Mouse (Mus musculus) brain, adult 2 months (tissue): ENCODE measurements around the gene Stt3a.
A peak's percentile ranks its signal among the peaks of the same experiment; 100 is the strongest.

Experiments used
- DNase-seq: peaks from one replicate; pipeline ENCODE4 v3.0.0; 2011; ENCODE audit warnings: low read depth, low spot score

Gene Stt3a

DNA sequence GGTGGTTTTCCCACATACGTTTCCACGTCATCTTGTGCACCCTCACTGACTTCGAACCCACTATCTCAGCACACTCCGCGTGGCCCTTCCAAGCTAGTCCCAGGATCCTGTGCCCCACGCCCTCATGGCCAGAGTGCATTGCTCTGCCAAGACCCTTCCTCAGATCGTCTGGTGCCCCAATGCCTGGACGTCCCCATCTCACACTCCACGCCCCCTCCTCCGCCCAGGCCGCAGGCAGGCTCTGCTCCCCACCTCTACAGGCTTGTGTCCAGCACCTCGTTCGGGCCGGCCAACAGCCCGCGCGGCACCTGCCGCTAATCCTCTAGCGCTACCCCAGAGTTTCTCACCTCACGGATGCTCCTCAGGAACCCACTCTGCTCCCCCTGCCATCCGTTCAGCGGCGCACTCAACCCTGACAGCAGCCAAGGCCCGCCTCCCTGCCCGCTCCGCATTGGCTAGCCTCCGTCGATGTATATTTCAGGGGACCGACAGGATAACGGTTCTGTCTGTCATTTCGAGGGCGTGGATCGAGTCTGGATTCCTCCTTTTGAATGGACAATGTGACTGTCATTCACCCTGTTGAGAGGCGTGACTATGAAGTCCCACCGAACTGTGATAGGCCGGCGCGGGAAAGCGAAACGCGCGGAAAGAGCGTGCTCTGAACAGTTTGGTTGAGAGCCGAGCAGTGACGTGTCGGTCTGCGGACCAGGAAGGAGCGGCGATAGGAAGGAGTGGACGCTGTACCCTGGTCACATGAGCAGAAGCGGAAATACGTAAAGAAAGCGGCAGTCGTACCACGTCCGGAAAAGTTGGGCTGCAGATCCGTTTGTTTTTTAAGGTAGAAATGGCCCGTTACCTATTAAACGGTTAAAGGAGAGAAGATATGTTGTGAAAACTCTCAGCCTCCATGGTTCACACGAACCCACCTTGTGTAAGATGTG is at the start of gene Stt3a:
Gene Stt3a (minus strand): TSS at position 477 of the 941 bp plus-strand sequence.
- DNase-seq, result peak; percentile 100

DNA sequence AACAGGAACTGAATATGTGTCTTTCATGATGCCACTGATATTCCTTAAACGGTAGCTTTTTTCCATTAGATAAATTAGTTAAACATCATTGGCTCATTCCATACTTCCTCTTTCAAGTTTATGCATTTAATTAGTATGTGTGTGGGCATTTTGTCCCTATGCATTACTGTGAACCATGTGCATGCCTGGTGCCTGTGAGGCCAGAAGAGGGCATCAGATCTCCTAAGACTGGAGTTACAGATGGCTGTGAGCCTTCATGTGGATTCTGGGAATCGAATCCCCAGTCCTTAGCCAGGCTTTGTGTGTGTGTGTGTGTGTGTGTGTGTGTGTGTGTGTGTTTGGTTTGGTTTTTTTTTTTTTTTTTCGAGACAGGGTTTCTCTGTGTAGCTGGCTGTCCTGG is 47.0 kb upstream of the Stt3a start:
- DNase-seq, result no peak

DNA sequence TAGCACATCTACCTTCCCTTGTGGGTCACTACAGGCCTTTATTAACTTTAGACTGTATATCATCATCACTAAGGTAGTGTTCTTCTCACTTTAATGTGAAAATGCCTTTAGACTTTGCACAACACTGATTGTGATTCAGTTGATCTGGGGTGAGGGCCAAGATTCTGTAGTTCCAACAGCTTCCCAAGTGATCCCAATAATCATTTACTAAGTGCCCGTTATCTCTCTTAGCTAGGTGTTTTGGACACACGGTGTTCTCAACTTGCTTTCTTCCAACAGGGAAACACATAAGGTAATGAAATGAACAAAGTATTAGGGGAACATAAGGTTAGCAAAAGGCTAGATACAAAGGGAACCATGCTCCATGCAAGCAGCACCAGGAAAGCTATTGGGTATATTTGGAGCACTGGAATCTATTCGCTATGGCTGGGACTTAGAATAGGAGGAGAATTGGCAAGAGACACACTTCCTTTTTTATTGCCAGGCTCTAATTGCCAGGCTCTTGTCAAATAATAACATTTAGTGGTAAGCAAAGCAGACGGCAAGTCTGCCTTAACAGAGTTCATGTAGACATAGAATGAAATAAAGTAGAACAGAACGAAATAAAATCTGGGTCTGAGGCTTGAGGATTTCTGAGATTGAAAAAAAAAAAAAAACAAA is 40.8 kb upstream of the Stt3a start:
- peak; percentile 36 for DNase-seq

DNA sequence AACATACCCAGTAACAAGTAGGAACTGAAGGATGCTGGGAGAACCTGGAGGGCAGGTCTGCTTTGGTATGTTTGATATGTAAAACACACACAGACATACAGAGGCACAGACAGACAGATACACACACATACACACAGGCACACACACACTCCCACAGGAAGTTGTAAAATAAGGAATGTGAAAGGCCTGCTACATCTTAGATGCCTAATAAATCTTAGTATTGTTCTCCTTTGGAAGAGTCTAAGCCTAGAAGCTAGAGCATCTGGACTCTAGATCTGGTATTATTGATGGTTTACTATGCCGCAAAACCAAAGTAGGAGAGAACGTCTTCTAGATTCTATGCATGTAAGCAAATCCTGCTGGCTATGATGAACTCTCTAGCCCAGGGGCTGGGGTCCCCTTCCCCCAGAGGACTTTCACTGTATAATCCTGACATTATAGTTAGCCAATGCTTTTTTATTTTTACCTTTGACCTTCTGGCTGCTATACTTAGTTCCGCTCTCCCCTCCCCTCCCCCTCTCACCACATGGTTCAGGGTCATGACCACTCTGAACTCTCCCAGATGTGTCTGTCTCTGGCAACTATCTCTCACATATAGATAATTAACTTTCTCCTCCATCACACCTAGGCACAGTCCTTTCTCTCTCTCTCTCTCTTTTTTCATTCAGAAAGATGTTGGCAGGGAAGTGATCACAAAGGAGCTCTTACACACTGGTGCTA is 37.9 kb upstream of the Stt3a start:
- DNase-seq, result no peak

DNA sequence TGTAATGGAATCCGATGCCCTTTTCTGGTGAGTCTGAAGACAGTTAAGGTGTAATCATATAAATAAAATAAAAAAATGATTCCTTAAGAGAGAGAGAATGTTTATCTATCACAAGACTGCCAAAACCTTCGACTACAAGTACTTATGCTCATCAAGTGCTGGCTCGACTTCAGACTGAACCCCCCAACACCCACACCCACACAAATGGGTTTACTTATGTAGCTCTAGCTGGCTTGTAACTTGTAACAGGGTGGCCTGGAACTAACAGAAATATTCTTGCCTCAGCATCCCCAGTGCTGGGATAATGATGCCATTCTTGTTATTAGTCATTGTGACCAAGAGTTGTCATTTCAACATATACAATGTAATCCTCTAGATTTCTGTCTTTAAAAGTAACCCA is 36.4 kb upstream of the Stt3a start:
- no peak for DNase-seq

DNA sequence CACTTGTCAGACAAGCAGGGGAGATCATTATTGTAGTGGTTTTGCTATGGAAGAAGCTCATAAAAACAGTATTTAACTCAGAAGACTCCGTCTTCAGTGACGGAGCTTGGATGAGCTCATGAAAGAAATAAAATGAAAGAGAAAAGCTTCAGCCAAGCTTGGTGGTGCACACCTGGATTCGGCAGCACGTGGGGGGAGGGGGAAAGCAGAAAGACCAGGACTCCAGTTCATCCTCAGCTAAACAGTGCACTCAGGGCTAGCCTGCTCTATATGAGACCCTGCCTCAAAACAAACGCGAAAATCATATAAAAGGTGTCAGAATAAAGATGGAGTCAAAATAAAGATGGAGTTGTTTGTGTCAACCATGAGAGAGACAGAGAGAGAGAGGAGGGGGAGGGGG is 35.9 kb upstream of the Stt3a start:
- DNase-seq, result no peak

DNA sequence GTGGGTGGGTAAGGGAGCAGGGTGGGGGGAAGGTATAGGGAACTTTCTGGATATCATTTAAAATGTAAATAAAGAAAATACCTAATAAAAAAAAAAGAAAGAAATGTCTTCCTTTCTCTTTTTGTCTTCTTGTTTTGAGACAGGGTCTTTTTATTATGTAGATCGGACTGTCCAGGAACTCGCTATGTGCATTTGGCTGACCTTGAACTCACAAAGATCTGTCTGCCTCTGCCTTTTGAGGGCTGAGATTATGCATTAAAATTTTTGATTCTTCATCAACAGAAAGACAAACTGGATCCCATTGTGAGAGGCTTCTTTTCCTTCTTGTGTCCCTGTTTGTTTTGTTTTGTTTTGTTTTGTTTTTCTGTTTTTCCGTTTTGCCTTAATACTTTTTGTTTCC is 35.5 kb upstream of the Stt3a start:
- no peak for DNase-seq

DNA sequence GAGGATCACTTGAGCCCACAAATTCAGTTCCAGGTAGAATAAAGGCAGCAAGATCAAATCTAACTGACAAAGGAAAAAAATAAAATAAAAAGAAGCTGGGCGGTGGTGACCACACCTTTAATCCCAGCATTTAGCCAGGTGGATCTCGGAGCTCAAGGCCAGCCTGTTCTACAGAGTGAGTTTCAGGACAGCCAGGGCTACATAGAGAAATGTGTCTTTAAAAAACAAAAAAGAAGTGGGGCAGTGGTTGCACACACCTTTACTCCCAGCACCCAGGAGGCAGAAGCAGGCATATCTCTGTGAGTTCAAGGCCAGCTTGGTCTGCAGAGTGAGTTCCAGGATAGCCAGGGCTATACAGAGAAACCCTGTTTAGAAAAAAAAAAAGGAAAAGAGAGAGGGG is 34.5 kb upstream of the Stt3a start:
- no peak for DNase-seq

DNA sequence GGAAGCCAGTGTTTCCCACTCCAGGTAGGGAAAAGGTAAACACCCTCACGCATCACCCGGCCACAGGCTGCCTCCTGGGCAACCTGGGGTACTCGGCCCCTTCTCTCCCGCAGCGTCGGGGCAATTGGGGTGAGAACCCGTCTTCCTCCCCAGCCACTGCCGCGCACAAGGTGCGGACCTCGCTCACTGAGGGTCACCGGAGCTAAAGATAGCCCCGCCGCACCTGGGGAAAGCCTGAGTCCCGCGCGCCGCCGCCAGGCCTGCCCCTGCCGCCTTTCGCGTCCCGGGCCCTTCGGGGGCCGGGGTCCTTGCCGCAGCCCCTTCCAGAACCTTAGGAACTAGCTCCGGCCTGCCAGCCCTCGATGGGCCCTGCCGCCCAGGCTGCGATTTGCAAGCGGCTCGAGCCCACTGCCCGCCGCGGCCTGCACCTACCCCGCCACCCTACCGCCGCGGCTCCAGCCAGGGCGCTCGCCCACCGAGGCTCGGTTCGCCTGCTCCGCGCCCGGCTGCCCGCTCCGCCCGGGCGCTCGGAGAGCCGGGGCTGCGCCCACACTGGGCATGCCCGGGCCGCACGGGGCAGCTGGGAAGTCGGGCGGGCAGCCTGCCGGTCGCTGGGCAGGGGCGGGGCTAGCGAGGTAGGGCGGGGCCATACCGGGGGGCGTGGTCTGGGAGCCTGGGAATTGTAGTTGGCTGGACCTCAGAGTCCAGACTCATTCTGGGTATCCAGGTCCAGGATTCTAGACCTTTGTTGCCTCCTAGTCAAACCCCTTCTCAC is 29.5 kb upstream of the Stt3a start, which contains the start of gene Ei24:
Gene Ei24 (minus strand): TSS at position 613 of the 775 bp plus-strand sequence.
- DNase-seq, result peak; percentile 94

DNA sequence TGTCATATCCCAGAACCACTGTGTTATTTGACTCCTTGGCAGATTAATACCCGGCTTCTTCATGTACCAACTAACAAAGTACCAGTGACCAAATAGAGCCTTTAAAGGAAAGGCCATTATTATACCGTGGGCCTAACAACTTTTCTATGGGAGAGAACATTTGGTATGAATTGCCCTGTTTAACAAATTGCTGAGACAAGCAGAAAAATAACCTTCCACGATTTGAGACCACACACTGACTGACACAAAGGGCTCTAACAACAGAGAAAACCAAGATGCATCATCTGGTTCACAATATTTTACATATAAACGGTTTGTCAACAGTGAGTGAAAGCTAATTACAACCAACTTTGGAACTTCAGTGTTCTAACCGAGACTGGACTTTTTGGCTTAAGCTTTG is 28.7 kb upstream of the Stt3a start:
- no peak for DNase-seq

DNA sequence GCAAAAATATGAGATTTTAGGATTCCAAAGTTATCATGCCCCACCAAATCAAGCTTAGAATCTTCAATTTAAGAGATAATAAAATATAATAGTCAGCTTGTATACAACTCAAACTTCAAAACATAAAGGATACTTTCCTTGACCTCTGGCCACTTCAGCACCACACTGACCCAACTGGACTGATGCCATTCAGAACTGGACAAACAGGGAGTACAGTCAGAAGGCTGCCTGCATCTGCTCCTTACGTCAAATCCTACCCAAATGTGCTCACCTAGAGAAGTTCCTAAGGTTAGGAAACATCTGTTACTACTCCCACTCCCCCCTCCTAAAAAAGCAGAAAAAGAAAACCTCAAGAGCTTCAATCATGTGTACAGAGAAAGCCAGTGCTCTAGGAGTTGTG is 28.1 kb upstream of the Stt3a start:
- no peak for DNase-seq

DNA sequence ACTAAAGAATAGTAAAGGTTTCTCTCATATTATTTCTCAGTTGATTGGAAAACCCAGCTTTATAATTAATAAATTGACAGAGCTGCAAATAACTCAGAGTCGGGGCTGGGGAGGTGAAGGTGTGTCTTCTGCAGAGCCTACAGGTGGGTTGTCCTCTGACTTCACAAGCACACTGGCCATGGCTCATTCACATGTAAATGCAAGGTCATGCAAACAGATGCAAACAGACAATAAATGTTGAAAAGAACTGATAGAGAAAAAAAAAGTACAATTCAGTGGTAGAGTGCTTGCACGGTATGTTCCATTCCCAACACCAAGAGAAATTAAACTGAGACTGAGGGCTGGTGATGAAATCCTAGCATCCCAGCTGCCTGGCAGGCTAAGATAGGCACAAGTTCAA is 27.0 kb upstream of the Stt3a start:
- DNase-seq, result no peak

DNA sequence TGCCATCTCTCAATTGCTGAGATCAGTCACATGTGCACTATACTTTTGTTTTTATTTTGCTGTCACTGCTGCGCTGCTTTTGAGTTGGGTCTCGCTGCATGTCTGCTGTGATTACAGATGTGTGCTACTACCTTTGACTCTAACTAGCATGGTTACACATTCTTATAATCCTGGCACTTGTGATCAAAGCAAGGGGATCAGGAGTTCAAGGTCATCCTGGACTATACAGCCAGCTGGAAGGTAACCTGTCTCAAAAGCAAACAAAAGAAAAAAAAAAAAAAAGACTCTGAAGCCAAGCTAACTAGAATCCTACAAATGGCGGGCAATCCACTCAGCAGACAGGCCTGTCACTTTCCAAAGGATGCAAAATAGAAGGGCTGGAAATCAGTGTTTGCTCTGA is 24.7 kb upstream of the Stt3a start:
- DNase-seq, result no peak

DNA sequence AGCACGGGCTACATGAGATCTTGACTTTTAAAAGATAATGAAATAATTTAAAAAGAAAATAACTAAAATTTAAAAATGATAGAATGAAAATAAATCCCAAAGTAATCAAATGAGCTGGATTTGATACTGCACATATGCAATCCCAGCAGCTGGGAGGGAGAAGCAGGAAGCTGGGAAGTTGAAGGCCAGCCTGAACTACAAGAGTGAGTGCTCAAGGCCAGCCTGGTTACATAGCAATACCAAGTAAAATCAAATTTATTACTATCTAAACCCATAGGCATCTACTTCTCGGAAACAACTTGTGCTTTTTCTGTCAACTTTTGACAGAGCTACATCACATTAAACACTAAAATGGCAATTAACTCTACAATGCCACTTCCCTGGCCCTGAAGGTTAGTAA is 16.4 kb upstream of the Stt3a start:
- DNase-seq, result no peak

DNA sequence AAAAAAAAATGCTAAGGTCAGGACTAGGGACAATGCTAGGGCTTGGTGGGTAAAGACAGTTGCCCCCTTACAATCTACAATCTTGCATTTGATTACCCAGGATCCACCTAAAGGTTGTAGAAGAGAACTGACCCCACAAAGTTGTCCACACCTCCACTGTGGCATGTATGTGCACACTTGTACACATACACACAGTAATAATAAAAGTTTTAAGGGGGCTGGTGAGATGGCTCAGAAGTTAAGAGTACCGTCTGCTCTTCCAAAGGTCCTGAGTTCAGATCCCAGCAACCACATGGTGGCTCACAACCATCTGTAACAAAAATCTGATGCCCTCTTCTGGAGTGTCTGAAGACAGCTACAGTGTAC is 1.6 kb upstream of the Stt3a start:
- no peak for DNase-seq

DNA sequence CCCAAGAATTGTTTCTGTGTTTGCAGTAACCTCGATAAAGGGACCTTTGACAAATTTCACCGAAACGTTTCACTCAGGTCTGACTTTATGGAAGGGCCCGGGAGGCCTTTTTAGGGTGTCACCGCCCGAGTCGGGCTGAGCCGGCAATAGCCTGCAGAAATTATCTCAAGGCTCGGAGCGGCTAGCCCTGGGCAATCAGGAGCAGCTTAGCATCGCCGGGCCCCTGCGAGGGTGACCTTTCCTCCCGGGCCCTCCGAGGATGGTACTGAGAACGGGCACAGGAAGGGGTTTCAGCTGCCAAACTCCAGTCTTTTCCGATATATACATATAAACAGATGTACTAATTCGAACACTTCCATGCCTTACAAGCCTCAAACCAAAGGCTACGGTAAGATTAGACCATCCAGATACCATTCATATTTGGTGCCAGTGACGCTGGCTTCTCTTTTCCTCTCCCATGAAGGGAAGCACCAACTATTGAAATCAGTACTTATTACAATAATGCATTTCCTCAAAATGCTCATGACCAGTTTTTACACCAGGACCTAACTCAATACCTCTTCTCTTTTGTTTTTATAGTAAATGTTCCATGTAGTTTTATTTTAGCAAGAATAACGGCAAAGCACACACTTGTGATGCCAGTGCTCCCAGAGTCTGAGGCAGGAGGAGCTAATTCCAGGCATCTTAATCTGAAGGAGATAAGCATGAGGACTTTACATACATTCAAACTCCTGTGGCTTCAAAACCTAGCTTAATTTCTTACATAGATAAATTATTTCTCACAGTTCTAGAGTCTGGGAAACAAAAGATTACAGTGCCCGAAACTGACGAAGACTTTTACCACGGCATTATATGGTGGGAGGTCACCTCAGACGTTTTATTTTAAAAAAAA is 923 bp upstream of the Stt3a start:
- peak; percentile 17 for DNase-seq

DNA sequence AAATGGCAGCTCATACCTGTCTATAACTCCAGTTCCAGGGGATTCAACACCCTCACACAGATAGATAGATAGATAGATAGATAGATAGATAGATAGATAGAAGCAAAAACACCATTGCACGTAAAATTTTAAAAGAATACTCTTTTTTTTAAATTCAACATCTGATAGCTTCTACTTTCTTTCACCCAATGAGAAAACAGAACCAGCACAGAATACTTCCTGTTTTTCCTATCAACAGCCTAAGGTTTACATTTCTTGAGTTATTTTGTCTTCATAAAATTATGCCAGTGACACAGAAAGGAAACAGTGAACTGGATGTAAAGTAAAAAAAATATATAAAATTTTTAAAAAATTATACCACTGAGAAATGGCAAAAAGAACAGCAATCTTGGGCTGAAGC is 3.1 kb downstream of the Stt3a start:
- no peak for DNase-seq

DNA sequence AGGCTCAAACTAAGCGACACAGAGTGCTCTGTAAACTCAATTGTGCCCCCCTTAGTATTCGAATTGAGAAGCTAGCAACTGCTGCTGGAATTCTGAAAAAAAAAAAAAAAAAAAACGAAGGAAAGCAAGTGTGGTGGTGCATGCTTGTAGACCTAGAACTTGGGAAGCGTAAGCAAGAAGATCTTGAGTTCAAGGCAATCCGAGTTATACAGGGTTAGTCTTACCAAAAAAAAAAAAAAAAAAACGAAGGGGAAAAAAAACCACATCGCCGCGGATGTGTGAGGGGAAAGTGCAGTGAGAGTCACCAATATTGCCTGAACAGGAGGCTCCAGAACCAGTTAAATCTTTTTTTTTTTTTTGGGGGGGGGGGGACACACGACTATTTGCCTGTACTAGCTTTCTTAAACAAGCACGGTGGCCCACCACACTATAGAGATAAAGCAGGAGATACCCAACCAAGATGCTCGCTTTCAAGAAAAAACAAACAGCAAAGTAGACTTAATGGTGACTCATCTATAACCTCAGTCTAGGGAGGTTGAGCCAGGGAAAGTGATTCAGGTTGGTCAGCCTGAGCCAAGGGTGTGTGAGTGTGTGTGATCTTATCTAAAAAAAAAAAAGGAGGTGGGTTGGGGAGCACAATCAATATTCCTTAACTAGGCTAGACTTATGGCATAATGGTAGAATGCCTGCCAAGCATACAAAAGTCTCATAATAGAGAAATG is 40.3 kb downstream of the Stt3a start, which contains the start of gene Chek1:
Gene Chek1 (minus strand): TSS at position 32 of the 722 bp plus-strand sequence.
- peak; percentile 22 for DNase-seq

DNA sequence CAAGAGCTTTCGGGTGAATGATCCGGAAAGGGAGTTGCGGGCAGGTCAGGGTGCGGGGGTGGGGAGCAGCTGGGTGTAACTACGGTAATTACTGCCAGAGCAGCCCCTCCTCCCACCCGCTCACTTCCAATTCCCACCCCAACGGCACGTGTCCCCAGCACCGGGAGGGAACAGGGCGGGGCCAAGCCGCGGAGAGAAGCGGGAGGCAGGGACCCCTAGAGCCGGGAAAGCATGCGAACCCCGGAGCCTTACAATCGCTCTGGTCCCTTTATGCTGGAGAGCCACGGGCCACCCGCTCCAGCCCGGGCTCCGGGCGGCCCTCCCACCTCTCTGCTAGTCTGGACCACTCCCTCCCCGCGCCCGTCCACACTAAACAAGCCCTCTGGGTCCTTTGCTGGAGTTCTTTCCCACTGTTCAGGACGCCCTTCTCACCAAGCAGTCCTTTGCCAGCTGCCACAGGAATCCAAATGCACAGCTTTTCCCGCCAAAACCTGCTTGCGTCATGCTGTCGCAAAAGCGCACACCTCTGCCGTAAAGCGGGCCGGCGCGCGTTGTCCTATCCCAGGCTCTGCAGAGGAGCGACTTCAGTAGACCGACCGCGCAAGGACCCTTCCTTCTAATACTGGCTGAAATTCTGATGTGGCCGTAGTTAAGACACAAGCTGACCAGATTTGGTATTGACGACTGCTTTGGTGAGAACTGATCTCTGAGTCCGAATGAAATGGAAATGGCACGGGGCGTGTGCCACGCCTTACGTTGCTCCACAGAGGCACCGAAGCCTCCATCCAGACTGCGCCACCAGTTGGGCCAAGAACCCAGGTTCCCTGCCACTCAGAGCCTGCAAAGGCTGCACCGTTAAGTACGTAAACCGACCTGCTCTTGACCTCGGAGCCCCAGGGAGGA is 41.1 kb downstream of the Stt3a start:
- peak; percentile 96 for DNase-seq
